Mouse (Mus musculus) cerebellum, postnatal 14 days (tissue): ENCODE data around the gene Fabp7.

Experiments
- DNase-seq, 2 experiments: peaks; one replicate each; pipeline ENCODE4 v3.0.0; 2021; ENCODE audit warnings: mixed read lengths in 2 of 2

Gene Fabp7

DNA sequence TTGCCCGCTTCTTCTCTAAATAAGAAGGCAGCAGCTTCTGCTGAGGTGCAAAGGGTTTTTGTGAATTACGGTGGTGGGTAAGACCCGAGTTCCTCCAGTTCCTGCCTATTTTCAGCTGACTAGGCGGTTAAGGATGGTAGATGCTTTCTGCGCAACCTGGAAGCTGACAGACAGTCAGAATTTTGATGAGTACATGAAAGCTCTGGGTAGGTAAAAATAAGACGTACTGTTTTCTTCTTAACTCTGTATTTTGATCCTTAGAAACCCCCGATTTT, at the start of gene Fabp7:
Fabp7 (plus strand) TSS at position 6 of the 275 bp plus-strand sequence.
- no peak for DNase-seq

DNA sequence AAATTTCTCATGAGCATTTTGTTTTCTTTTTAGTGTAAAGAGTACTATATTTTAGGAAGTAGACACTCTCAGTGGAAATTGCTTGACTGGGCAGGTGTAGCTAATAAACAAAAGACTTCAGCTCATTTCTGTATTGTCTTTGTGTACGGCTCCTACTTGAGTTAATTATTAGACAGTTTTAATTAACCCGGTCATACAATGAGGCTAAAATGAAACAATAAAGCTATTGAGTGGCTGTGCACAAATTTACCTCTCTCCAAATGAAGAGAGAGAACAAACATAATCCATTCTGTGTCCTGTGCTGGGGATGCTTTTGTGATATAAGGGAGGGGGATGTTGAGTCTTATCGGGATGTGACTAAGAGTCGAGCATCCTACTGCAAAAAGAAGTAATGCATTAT, 43.9 kb upstream of the Fabp7 start:
- no peak for DNase-seq

DNA sequence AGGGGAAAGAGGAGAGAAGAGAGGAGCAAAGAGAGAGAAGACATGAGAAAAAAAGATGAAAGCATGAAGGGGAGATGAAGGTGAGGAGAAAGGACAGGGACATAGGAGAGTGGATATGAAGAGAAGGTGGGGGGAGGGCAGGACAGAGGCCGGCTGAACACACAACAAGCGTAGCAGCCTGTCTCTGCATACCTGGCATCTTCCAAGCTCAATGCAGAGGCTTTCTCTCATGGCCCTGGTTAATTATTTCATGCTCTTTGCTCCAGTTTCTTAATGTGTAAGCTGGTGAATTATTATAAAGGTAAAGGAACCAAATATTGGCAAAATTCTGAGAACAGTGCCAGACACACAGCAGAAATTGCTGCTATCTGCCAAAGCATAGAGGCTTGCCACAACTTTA, 43.3 kb upstream of the Fabp7 start:
- no peak for DNase-seq

DNA sequence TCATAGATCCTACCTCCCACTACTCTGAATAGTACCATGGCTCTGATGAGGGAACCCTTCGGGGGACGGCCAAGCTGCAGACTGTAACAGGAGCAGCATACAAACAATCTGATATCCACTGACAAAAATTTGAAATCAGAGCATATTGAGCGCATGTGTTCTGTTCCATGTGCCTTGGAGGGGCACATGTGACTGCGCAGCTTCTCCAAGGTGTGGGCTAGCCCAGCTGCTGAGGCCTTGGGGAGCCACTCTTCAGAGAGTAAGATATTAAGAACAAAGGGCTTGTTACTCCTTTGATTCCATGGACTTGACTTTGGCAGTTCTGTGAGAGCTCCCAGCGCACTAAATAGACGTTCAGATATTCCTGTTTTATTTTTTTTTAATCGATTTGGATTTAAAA, 41.6 kb upstream of the Fabp7 start:
- DNase-seq = no peak

DNA sequence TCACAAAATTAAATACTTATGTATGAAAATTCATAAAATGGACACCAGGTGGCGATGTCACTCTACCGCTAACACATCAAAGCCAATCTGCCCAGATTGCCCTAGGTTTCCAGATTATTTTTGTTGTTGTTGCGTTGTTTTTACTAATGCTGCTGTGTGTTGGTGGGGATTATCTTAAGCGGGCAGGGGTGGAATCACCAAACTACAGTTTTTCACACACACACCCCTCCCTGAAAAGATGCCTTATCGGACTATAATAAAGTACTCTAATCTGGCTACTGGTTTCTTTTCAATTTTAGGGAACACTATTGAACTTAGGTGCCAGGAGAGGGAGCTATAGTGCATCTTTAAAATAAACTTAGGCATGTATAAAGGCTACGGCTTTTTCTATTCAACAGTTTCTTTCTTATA, 41.1 kb upstream of the Fabp7 start:
- peak; percentile 49 to 56 for DNase-seq

DNA sequence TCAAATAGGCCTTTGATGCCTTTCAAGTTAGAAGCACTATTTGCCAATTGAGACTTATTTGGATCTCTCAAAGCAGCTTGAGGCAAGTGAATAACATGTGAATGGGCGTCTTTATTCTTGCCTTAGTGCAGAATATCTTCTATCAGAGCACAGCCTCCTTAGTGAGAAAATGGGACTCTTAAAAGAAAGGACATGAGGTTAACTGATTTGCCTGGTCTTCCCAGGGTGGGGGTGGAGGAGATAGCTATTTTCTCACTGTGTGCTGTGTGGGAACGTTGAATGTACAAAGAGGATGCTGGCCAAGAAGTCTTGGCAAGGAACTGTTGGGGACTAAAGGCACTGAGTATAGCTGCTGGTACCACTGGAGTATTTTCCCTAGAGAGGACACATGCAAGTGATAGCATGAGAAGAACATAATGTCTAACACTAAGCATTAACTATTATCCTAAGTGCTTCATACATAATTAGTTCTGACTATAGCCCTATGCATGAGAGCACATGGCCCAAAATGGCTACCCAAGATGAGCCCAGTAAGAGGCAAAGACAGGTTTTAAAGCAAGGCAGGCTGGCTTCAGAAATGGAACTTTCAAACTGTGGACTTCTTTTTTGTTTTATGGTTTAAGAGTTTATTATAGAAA, 40.4 kb upstream of the Fabp7 start:
- no peak for DNase-seq

DNA sequence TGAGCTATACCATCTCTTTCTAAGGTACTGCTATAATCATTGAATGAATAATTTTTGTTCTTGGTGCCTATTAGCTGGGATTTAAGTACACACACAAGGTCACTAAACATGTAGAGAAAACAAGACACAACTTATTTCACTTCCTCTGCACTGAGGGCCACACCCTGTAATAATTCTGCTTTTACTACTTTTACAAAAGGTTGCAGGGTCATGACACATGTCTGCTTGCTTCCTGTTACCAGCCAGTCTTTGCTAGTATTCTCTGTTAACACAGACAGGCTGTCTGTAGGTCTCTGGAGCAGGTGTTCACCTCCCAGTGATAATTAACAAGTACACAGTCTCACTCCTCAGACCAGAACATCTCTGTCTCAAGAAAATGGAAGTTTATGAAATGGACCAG, 39.2 kb upstream of the Fabp7 start:
- no peak for DNase-seq

DNA sequence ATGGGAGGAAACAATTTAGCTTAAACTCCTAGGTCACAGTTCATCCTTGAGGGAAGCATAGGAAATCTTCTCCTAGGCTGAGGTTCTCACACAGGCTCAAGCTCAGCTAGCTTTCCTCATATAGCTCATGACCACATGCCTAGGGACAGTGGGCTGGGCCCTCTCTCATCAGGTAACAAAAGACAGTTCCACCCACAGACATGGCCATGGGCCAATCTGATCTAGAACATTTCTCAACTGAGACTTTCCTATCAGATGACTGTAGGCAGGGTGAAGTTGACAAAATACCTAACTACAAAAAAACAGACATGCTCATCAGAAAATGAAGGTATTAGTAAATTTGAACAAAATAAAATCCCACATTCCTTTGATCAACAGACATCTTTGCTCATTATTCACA, 37.6 kb upstream of the Fabp7 start:
- DNase-seq = no peak

DNA sequence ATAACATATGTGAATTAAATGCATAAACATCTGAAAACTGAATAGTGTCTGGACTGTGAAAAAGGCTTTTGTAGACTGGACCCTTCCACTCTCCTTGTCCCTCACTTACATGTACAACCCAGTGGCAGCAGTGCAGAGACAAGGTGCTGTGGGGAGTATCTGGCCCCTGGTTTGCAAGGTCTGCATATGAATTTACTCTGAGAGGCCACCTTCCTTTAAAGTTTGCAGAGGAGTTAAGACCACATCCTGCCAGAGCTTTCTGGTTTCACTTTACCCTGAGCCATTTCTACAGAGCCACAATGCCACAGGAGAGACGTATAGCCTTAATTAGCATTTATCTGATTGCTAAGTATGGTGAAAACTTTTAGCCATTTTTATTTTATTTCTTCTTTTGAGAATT, 31.3 kb upstream of the Fabp7 start:
- no peak for DNase-seq

DNA sequence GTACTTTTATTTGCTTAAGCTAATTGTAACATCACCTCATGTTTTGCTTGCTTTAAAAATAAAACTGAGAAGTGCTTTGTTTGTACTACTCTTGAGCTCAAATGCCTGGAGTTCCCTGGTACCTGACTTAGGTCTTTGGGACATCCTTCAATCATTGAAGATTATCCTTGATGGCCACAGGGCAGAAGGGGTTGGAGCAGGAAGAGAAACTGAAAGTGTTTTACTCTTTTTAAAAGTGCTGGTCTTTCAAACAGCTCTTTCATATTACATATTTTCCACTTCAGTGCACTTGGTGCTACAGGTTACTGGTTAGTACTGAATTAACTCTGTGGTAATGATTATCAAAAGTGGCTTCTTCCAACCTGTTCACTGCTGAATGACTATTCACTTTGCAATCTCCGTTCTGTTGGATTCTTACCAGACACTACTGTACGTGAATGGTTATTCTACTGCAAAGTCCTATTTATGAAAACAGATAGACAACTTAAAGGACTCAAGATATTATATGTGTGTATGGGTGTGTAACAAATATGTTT, 29.4 kb upstream of the Fabp7 start:
- no peak for DNase-seq

DNA sequence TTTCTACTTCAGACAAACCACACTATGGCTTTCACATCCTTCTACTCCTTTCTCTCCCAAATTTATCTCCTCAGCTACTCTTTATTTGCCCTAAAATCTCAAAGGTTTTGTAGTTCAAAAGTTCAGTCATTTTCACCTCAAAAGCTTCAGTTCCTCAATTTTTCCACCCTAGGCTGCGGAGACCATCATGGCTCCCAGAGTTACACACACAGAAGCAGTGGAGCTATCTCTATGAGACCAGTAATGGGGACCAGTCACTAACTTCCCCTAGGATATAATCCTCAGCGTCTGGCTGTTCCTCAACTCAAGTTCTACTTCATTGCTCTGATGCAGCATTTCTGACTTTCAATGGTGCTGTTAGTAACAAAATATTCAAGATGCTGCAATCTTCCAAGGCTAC, 25.7 kb upstream of the Fabp7 start:
- no peak for DNase-seq

DNA sequence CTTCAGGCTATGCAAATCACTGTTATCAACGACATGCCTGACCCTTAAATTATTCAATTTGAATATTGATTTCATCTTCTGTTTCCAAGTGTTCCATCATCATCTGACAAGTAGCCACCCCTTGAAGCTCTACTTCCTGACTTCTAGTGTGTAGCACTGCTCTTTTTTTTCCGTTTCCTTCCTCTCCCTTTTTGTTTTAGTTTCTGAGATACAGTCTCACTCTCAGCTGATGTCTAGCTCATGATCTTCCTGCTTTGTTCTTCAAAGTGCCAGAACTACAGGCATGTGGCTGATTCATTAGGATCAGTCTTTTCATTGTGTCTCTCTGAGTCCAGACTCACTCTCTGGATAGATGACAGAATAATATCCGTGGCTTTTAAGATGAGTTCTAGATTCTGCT, 24.0 kb upstream of the Fabp7 start:
- no peak for DNase-seq

DNA sequence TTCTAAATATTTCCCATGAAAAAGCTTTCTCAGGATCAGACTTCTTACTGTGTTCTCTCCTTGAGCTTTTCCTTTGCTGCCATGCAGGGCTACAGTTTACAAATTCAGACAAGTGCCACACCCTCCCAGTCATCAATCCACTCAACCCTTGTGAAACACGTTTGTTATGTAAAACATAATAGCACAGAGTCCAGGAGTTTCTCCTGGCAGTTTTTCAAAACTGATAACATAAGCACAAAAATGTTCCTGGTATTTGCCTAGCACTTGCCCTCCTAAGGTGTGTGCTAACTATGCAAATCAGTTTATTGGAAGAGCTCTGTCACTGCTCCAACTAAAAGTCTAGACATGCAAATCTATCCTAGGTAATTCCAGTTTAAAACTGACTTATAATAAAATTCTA, 21.6 kb upstream of the Fabp7 start:
- DNase-seq = no peak

DNA sequence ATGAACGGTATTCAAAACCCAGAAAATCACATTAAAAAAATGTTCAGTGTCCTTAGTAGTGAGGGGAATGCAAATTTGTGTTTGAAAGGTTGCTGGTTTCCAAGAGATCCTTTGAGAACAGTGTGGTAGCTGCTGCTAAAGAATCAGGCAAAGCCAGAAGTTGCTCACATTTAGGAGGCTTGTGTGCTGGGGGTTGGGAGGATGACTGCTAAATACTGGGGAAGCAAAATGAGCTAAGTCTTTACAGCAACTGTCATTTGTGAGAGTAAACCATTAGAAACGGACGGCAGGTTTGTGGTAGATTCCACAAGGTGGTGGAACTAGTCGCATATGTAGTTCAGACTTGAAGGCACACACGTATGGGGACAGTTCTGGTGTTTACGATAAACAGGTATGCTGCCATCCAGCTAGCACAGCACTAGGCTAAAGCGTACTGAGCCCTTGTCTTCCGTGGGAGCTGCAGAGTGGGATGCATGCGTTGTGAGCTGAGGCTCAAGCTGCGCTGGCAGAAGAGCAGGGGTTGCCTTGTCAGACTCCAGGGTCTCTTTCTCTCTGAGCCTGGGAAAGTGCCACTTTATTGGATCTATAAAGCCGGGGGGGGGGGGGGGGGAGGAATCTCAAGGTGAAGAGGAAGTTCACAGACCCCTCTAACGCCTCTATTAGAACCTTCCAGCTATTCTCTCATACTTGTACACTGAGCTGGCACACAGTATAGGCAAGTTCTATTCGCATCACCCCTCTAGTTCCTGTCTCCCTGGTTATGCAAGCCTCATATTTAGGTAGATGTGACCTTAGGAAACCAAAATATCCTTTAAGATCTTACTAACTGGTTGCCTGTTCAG, 1.2 kb upstream of the Fabp7 start:
- peak; percentile 8 to 13 for DNase-seq

DNA sequence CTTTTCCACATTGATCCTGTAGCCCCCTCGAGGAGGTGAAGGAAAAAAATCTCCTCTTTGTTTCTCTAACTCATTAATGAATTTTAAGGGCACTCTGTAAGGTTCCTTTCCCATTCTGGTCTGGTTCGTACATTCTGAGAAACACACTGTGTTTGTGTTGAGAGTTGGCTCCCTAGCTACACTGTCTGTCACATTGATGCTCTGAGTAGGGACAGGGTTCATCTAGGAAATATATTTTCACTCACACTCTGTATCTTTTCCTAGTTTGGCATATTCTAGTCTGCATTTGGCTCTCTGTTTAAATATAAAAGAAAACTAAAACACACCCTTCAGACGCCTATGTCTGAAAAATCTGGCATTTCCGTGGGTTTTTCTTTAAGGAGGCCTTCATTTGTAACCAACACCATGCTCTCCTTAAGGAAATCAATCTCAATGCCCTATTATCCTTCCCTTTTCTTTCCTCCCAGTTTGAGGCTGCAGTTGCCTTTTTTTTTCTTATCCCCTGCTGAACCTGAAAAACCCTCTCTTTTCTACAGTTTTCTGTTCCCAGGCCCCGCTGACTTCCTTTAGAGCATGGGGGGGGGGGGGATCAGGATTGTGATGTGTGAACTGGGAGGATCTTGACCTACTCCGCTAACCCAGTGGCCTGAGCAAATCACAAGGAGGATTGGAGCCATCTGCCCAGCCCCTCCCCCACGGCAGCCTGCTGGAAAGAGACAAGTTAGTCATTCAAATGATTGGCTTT, 378 bp upstream of the Fabp7 start:
- peak; percentile 90 to 95 for DNase-seq

DNA sequence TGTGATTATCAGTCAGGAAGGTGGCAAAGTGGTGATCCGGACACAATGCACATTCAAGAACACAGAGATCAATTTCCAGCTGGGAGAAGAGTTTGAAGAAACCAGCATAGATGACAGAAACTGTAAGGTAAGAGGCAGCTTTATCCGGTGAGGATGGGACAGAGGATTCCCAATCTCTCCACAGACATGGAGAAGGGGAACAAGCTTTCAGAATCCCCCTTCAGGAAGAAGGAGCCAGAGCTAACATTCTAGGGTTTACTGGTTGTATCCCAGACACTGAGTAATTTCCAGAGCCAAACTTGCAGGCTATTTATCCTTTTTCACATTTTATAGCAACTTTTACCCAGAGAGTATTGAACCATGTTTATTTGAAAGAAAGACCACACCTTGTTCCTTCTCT, 871 bp downstream of the Fabp7 start:
- no peak for DNase-seq

DNA sequence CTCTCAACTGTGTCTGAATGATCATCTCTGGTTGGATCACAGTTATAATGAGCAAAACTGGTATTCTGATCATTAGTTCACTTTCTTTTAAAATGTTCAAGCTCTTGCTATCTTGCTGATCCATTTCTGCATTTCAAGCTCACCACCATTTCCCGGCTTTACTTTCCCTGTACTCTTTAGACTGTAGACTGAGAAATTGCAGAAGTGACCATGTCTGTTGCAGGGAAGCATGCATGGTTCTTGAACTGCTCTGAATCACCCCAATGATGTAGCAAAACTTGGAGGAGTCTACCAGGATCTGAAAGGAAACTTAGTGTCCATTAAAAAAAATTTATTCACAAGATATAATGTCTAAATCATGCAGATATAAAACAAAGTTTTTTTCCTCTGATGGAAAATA, 8.3 kb downstream of the Fabp7 start:
- DNase-seq = no peak

DNA sequence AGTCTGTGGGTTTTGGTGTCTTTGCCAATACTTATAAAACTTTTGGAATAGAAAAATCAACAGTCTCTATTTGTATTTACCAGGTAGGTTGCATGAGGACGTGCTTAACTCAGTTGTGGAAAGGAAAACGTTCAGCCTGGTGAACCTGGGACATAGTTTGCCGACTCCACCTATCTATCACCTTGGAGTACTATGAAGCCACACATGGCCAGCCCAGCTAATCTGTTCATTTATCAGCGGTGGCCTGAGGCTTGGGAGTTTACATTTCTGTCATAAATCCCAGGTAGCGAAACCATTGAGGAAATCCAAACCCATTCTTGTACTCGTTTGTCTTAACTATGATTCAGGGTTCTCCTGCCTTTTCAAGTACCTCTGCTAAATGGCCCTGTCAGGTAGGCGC, 9.3 kb downstream of the Fabp7 start, which contains the start of gene Smpdl3a:
Smpdl3a (plus strand) TSS at position 318 of the 400 bp plus-strand sequence.
- DNase-seq = no peak

DNA sequence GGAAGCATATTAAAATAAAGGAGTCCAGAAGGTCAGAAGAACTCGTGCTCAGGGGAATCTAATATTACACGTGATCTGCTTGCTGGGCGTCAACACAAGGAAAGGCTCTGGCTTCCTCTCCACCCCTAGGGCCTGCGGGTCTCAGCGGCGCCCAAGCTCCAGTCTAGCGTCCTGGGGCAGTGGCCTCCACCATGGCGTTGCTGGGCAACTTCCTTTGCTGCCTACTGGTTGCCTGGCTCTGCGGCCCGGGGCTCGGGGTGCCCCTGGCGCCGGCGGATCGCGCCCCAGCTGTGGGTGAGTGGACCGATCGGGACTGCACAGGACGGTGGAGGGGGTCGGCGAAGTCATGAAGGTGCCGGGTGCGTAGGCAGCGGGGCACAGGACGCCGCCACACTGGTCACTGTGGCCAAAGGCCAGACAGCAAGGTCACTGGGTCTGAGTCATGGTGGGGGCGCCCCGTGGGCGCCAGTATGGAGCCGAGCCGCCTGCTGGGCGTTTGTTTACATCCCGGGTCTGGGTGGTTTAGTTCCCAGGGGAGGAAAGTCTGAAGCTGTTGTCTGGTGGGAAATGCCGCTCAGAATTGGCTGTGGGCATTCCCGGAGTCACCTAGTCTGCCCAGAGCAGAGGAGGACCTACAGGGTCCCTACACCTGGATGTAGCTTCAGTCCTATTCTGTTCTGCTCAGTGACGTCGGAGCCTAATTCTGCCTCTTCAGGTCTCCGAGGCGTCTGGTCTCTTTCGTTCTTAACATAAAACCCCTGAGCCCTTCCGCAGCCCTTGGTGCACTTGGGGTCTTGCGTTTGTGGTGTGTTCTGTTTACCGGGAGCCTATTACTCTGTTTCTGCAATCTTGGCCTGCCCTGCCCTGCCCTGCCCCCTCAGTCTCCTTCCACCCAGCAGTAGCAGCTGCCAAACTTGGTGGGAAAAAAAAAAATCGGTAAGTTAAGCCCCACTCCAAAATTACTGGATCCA, 10.1 kb downstream of the Fabp7 start:
- peak; percentile 32 to 34 for DNase-seq

DNA sequence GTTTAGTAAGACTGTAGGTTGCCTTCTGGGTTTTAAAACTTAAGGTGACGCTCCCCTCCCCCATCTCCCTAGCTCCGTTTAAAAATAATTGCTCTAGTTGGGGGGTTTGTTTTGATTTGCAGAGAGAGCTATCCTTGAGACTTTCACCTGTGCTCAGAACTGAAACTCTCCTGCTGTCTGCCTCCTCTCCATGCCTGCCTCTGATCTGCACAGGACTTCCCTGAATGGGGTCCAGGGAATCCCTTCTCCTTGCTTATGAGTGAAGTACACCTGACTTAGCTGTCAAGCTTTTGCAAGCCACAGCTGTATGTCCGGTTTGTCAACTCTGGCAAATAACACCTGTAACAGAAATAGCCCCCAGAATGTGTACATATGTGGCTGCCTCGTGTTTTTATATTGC, 10.9 kb downstream of the Fabp7 start:
- DNase-seq = no peak

DNA sequence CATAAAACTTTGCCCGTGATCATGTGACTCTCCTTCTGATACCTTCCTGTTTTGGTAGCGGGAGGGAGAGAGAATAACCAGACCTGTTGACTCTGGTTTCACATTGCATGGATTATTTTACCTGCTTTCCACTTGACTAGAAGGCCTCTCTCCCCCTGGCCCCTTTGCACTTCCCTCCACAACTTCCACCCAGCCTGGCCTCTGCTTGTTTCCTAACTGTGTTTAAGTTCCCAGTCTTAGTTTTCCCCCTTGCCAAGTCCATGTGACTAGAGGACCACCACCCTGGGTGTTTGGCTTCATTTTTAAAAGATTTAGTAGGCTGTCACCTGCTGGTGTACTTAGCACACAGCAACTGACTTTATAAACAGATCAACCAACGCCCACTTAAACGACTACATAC, 11.4 kb downstream of the Fabp7 start:
- DNase-seq = peak; percentile 19 to 30

DNA sequence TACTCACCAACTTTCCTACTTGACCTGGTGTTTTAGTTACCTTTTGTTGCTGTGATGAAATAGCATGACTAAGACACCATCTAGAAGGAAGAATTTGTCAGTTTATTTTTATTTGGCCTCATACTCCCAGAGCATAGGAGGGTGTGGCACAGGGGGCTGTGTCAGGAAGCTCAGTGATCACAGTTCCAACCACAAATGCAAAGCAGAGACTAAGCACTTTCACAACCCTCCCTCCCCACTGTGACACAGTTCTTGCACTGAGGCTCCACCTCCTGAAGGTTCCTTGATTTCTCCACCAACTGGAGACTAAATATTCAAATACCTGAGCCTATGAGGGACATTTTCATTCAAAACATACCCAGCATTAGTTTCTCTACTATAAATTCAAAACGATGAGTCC, 14.8 kb downstream of the Fabp7 start:
- no peak for DNase-seq

DNA sequence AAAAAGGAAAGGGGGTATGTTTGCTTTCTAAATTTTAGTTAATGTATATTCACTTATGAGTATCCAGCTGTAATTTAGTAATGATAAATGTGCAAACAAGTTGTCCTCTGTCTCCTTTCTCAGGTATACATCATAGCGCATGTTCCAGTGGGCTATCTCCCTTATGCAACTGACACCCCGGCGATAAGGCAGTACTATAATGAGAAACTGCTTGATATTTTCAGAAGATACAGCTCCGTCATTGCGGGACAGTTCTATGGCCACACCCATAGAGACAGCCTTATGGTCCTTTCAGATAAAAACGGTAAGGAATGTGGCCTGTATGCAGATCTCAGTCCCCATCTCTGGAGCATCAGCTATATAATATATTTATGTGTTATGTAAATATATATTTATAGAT, 23.1 kb downstream of the Fabp7 start:
- no peak for DNase-seq
